Mouse (Mus musculus) lung, postnatal 0 days (tissue): Measurements from ENCODE around the gene Sorbs1.

Source experiments
- CTCF ChIP-seq: IDR thresholded peaks from 2 replicates; pipeline ENCODE4 v1.5.1; 2016; ENCODE audit warnings: antibody characterized with exemption, mild to moderate bottlenecking
- EP300 ChIP-seq: IDR thresholded peaks from 2 replicates; pipeline ENCODE4 v1.6.1; 2016; ENCODE audit warnings: antibody characterized with exemption, mild to moderate bottlenecking, control low read depth

DNA sequence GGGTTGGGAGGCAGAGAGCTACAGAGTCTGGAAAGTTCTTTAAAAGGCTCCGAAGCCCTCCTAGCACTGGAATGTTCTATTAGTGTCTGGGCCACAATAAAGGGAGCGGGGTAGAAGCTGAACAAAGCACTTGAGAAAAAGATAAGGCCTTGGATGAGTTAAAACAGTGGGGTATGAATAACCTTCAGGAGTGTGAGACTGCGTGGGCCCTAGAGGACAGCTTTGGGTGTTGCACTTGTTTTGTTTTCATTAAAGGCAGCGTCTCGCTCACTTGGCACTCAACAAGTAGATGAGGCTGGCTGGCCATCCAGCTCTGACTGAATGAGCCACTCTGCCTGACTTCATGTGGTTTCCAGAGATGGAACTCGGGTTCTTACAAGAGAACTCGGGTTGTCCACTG, 78.5 kb downstream of the Sorbs1 start:
- 0 out of 2 replicates have a peak, but pooled peaks have one; percentile 2 for TF ChIP-seq CTCF
- TF ChIP-seq EP300: no peak
